Mouse (Mus musculus) yolk sac, embryonic 10.5 days (tissue): Measurements from ENCODE around the gene Cc2d1a.

Experiments used
- DNase-seq: peaks from one replicate; pipeline ENCODE4 v3.0.0-alpha.2; 2017; ENCODE audit warnings: low spot score

The Cc2d1a gene

GRCm38 (mm10) chr8:84147769-84148530 is at the start of gene Cc2d1a, which contains the start of gene 4930432K21Rik:
Gene Cc2d1a, minus strand, starts transcription at chr8:84147936.
Gene 4930432K21Rik, plus strand, starts transcription at chr8:84148025.
- DNase-seq, result peak; percentile 94

- peak; percentile 91 for DNase-seq
These were observed 49.6 kb upstream of the Cc2d1a start for GRCm38 (mm10) chr8:84197141-84197921.

- no peak for DNase-seq
These were observed 46.5 kb upstream of the Cc2d1a start for GRCm38 (mm10) chr8:84194224-84194743.

- no peak for DNase-seq
These were observed 45.8 kb upstream of the Cc2d1a start for GRCm38 (mm10) chr8:84193566-84193965.

GRCm38 (mm10) chr8:84193161-84193560 is 45.4 kb upstream of the Cc2d1a start:
- no peak for DNase-seq

GRCm38 (mm10) chr8:84192555-84192954 is 44.8 kb upstream of the Cc2d1a start:
- peak; percentile 85 for DNase-seq

- peak; percentile 83 for DNase-seq
These were observed 44.3 kb upstream of the Cc2d1a start for GRCm38 (mm10) chr8:84192023-84192422.

GRCm38 (mm10) chr8:84190191-84190867 is 42.6 kb upstream of the Cc2d1a start:
- no peak for DNase-seq

- no peak for DNase-seq
These were observed 41.9 kb upstream of the Cc2d1a start for GRCm38 (mm10) chr8:84189603-84190002.

- DNase-seq, result peak; percentile 81
These were observed 40.9 kb upstream of the Cc2d1a start for GRCm38 (mm10) chr8:84188671-84189070.

GRCm38 (mm10) chr8:84187065-84187755 is 39.5 kb upstream of the Cc2d1a start:
- peak; percentile 77 for DNase-seq

- peak; percentile 70 for DNase-seq
These were observed 38.8 kb upstream of the Cc2d1a start for GRCm38 (mm10) chr8:84186547-84186946.

GRCm38 (mm10) chr8:84185117-84185516 is 37.4 kb upstream of the Cc2d1a start, which contains the start of gene Nanos3:
Gene Nanos3, minus strand, starts transcription at chr8:84185217.
- no peak for DNase-seq

- no peak for DNase-seq
These were observed 36.6 kb upstream of the Cc2d1a start for GRCm38 (mm10) chr8:84184085-84185043.

GRCm38 (mm10) chr8:84183261-84184084 is 35.7 kb upstream of the Cc2d1a start:
- no peak for DNase-seq

- DNase-seq, result no peak
These were observed 35.1 kb upstream of the Cc2d1a start for GRCm38 (mm10) chr8:84182833-84183232.

- DNase-seq, result peak; percentile 77
These were observed 32.9 kb upstream of the Cc2d1a start for GRCm38 (mm10) chr8:84180530-84181190.

- DNase-seq, result no peak
These were observed 32.2 kb upstream of the Cc2d1a start for GRCm38 (mm10) chr8:84179946-84180345.

- DNase-seq, result no peak
These were observed 30.9 kb upstream of the Cc2d1a start for GRCm38 (mm10) chr8:84178592-84178991.
